In genomic region chr10:80584045-80584488, GRCm38 (mm10) we compare ENCODE assay signal across 10 mouse cellular contexts. TPM values are rescaled to one million over a fixed set of nuclear protein-coding genes. Genes with fewer than 3 reads are reported as not detected.
DNase-seq lines count a peak whose midpoint lies in the region; ATAC-seq lines count a peak whose summit lies in the region.
"Had no signal": no experiment of that assay in that cellular context is flagged by ENCODE, and none has a peak within 500 bp of the region (broad histone marks: within the 10 kb centered on the region; RNA-seq: fewer than 3 reads in every experiment).

No protein-coding gene starts in this region.

- H3K4me2 ChIP-seq in liver, embryonic 11.5 days, result peak overlapping the region; percentile 3; the same call in 1 of the 2 replicates
- H3K4me2 ChIP-seq: embryonic facial prominence, embryonic 13.5 days had no signal

- no peaks in the 10 kb centered on the region for H3K27me3 ChIP-seq in embryonic facial prominence, embryonic 10.5 days (replicated peaks; ENCODE audit: low read depth, poor library complexity, severe bottlenecking)
- H3K27me3 ChIP-seq in liver, embryonic 11.5 days (replicated peaks; ENCODE audit: control insufficient read depth, insufficient read depth, low read length), result no peaks in the 10 kb centered on the region
- H3K27me3 ChIP-seq: embryonic facial prominence, embryonic 13.5 days; lung, embryonic 15.5 days had no signal

- H3K4me1 ChIP-seq in embryonic facial prominence, embryonic 10.5 days, result peaks cover 50% of the 10 kb centered on the region
- peaks cover 24% of the 10 kb centered on the region for H3K4me1 ChIP-seq in liver, embryonic 11.5 days (replicated peaks; ENCODE audit: control insufficient read depth, insufficient read depth, low read length)

- ATAC-seq in liver, embryonic 11.5 days (replicated peaks; ENCODE audit: low FRiP score), result peak; percentile 24; the same call in 1 of the 2 replicates
- ATAC-seq: activated CD4-positive, CD25-positive, alpha-beta regulatory T cell, adult 4 months had no signal

- no peak overlapping the region for H3K27ac ChIP-seq in embryonic facial prominence, embryonic 10.5 days (replicated peaks)
- 0 out of 2 replicates have a peak overlapping the region, but pooled peaks have one; percentile 48 for H3K27ac ChIP-seq in liver, embryonic 11.5 days (ENCODE audit: low read depth, low read length)
- H3K27ac ChIP-seq: lung, embryonic 15.5 days had no signal

- WGBS in embryonic facial prominence, embryonic 10.5 days, result 70% methylated on average over 12 of the region's 12 CpGs
- 72% methylated on average over 12 of the region's 12 CpGs for WGBS in liver, embryonic 11.5 days

- H3K9ac ChIP-seq in liver, embryonic 11.5 days (ENCODE audit: low read depth, low read length), result no peak overlapping the region
- H3K9ac ChIP-seq: lung, embryonic 15.5 days had no signal

- no peaks in the 10 kb centered on the region for H3K9me3 ChIP-seq in embryonic facial prominence, embryonic 10.5 days
- no peaks in the 10 kb centered on the region for H3K9me3 ChIP-seq in liver, embryonic 11.5 days (ENCODE audit: control insufficient read depth, low read length)
- H3K9me3 ChIP-seq: embryonic facial prominence, embryonic 13.5 days; lung, embryonic 15.5 days had no signal

- peak; percentile 33 for DNase-seq in layer of hippocampus, adult 11-12 months (ENCODE audit: low spot score)
- DNase-seq in layer of hippocampus, adult 9-10 months (ENCODE audit: low spot score), result no peak
- peak; percentile 80 for DNase-seq in MN1 (ENCODE audit: low spot score)
- DNase-seq in embryonic facial prominence, embryonic 10.5 days (ENCODE audit: low spot score), result no peak
- DNase-seq in liver, embryonic 11.5 days (ENCODE audit: low spot score), result no peak
- no peak for DNase-seq in frontal cortex, postnatal 25 days (ENCODE audit: low spot score in 2 of 2)
- no peak for DNase-seq in left cerebral cortex, adult 11 months (ENCODE audit: low spot score)

- H3K36me3 ChIP-seq in embryonic facial prominence, embryonic 10.5 days (replicated peaks), result peaks cover 56% of the 10 kb centered on the region
- H3K36me3 ChIP-seq in liver, embryonic 11.5 days (ENCODE audit: control insufficient read depth, insufficient read depth, low read length), result peaks cover 11% of the 10 kb centered on the region

- H3K4me3 ChIP-seq in embryonic facial prominence, embryonic 10.5 days, result 0 out of 2 replicates have a peak overlapping the region, but pooled peaks have one; percentile 23
- H3K4me3 ChIP-seq in liver, embryonic 11.5 days (ENCODE audit: low read depth, low read length), result no peak overlapping the region

RNA-seq across cellular contexts. Expression of gene Abhd17a, which starts 6.1 kb away (rescaled TPM):
- polyA plus RNA-seq in embryonic facial prominence, embryonic 10.5 days (2016; fragmentation: Nextera tagmentation; extraction: Ambion mirVana), result 79.8 and 84.9 TPM in 2 replicates
- polyA plus RNA-seq in liver, embryonic 11.5 days (2014; fragmentation: Nextera tagmentation; extraction: Ambion mirVana), result 89.7 and 96.5 TPM in 2 replicates

RNA-seq across cellular contexts. Expression of gene Klf16, which starts 6.9 kb away (rescaled TPM):
- polyA plus RNA-seq in embryonic facial prominence, embryonic 10.5 days (2016; fragmentation: Nextera tagmentation; extraction: Ambion mirVana), result 8.5 TPM in 2 replicates
- polyA plus RNA-seq in liver, embryonic 11.5 days (2014; fragmentation: Nextera tagmentation; extraction: Ambion mirVana), result 10.0 and 11.4 TPM in 2 replicates

RNA-seq across cellular contexts. Expression of gene Scamp4, which starts 18.6 kb away (rescaled TPM):
- polyA plus RNA-seq in embryonic facial prominence, embryonic 10.5 days (2016; fragmentation: Nextera tagmentation; extraction: Ambion mirVana), result 84.8 and 88.2 TPM in 2 replicates
- 93.9 and 94.3 TPM in 2 replicates for polyA plus RNA-seq in liver, embryonic 11.5 days (2014; fragmentation: Nextera tagmentation; extraction: Ambion mirVana)

RNA-seq across cellular contexts. Expression of gene Adat3, which starts 18.6 kb away (rescaled TPM):
- 10.9 and 14.1 TPM in 2 replicates for polyA plus RNA-seq in embryonic facial prominence, embryonic 10.5 days (2016; fragmentation: Nextera tagmentation; extraction: Ambion mirVana)
- 9.7 TPM in 2 replicates for polyA plus RNA-seq in liver, embryonic 11.5 days (2014; fragmentation: Nextera tagmentation; extraction: Ambion mirVana)

RNA-seq across cellular contexts. Expression of gene Gm49322, which starts 21.8 kb away (rescaled TPM):
- 5.7 and 6.4 TPM in 2 replicates for polyA plus RNA-seq in embryonic facial prominence, embryonic 10.5 days (2016; fragmentation: Nextera tagmentation; extraction: Ambion mirVana)
- 3.6 TPM in 2 replicates for polyA plus RNA-seq in liver, embryonic 11.5 days (2014; fragmentation: Nextera tagmentation; extraction: Ambion mirVana)

Comparison
In these comparisons a context has a peak if more than half of its experiments do, and no peak if none do; other contexts are left out.
1. DNase-seq: peak in layer of hippocampus, adult 11-12 months (single experiment) and MN1 (single experiment); none in layer of hippocampus, adult 9-10 months (single experiment), embryonic facial prominence, embryonic 10.5 days (single experiment), liver, embryonic 11.5 days (single experiment), frontal cortex, postnatal 25 days (0 of 2) and left cerebral cortex, adult 11 months (single experiment).